Comparison of ENCODE assay signal across 21 mouse cellular contexts in the genomic region with DNA sequence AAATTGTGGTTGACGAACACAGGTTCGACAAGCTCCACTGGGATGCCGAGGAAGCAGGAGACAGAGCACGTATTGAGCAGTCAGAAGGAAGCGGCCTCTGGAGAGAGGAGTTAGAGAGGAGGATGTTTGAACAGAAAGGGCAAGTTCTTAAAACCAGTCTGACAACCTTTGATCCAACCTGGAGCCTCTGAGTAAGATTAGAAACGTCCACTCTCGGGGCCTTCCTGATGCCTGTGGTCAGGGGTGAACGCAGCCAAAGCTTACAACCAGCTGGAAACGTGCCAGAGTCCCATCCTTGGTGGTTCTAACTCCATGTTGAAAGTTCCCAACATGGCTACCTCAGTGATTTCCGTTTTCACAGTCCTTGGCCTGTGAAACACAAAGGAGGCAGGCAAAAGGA.
DNase-seq lines count a peak whose midpoint lies in the region; ATAC-seq and TF ChIP-seq lines count a peak whose summit lies in the region.
"Had no signal": no experiment of that assay in that cellular context is flagged by ENCODE, and none has a peak within 500 bp of the region (broad histone marks: within the 10 kb centered on the region; RNA-seq: fewer than 3 reads in every experiment).

No protein-coding gene starts in this region.

- no peak for TF ChIP-seq EP300 in lung, postnatal 0 days (IDR thresholded peaks at IDR 0.05)
- TF ChIP-seq EP300 in stomach, postnatal 0 days (optimal IDR thresholded peaks at IDR 0.05): no peak

- intact Hi-C loops in gastrocnemius, postnatal 14 days (cut with DNase I; ENCODE audit: low total_unique reads): no loop called here

- H3K36me3 ChIP-seq in lung, postnatal 0 days (ENCODE audit: insufficient read depth, low read length): no peaks in the 10 kb centered on the region
- H3K36me3 ChIP-seq in stomach, postnatal 0 days (ENCODE audit: control insufficient read depth, insufficient read depth, low read length): no peaks in the 10 kb centered on the region
- no peaks in the 10 kb centered on the region for H3K36me3 ChIP-seq in intestine, embryonic 15.5 days
- H3K36me3 ChIP-seq in midbrain, embryonic 10.5 days: no peaks in the 10 kb centered on the region
- H3K36me3 ChIP-seq: heart, embryonic 10.5 days; hindbrain, embryonic 10.5 days had no signal

- H3K27ac ChIP-seq in lung, postnatal 0 days (ENCODE audit: low read length): no peak overlapping the region
- H3K27ac ChIP-seq in stomach, postnatal 0 days (replicated peaks): no peak overlapping the region
- H3K27ac ChIP-seq in intestine, embryonic 15.5 days: no peak overlapping the region
- H3K27ac ChIP-seq in midbrain, embryonic 10.5 days (replicated peaks): no peak overlapping the region
- H3K27ac ChIP-seq: heart, embryonic 10.5 days; hindbrain, embryonic 10.5 days; hindbrain, postnatal 0 days; macrophage had no signal

- no peaks in the 10 kb centered on the region for H3K4me1 ChIP-seq in lung, postnatal 0 days (ENCODE audit: insufficient read depth, low read depth, low read length)
- no peaks in the 10 kb centered on the region for H3K4me1 ChIP-seq in stomach, postnatal 0 days (replicated peaks; ENCODE audit: control insufficient read depth, insufficient read depth)
- no peaks in the 10 kb centered on the region for H3K4me1 ChIP-seq in intestine, embryonic 15.5 days (replicated peaks)
- H3K4me1 ChIP-seq in midbrain, embryonic 10.5 days: no peaks in the 10 kb centered on the region
- H3K4me1 ChIP-seq: hindbrain, embryonic 10.5 days had no signal

- peak; percentile 2 for DNase-seq in kidney, adult 9 months
- DNase-seq in kidney, adult 8-10 months: no peak
- DNase-seq in lung, adult 18-20 months: peak; percentile 52 to 78
- peak; percentile 78 for DNase-seq in lung, postnatal 0 days (ENCODE audit: low spot score)
- peak; percentile 28 for DNase-seq in stomach, postnatal 0 days (ENCODE audit: low spot score)
- DNase-seq in midbrain, embryonic 10.5 days (ENCODE audit: low spot score): no peak
- DNase-seq in gastrocnemius, postnatal 14 days: no peak
- DNase-seq: adrenal gland, postnatal 25 days; B cell, adult 2 months; cerebellum, adult 11 months; cerebellum, postnatal 14 days; gastrocnemius, postnatal 36 days; kidney, adult 11 months; midbrain, embryonic 14.5 days; thymus, adult 2 months had no signal

- no peak for TF ChIP-seq CTCF in lung, postnatal 0 days (IDR thresholded peaks at IDR 0.05)
- TF ChIP-seq CTCF in stomach, postnatal 0 days (IDR thresholded peaks at IDR 0.05; ENCODE audit: low read depth): no peak

- H3K9ac ChIP-seq in lung, postnatal 0 days (replicated peaks; ENCODE audit: low read depth): no peak overlapping the region
- H3K9ac ChIP-seq in stomach, postnatal 0 days (ENCODE audit: low read length): no peak overlapping the region
- H3K9ac ChIP-seq in intestine, embryonic 15.5 days: no peak overlapping the region

- H3K27me3 ChIP-seq in lung, postnatal 0 days (replicated peaks; ENCODE audit: insufficient read depth, low read length): no peaks in the 10 kb centered on the region
- no peaks in the 10 kb centered on the region for H3K27me3 ChIP-seq in stomach, postnatal 0 days (ENCODE audit: control insufficient read depth, insufficient read depth, low read length)
- no peaks in the 10 kb centered on the region for H3K27me3 ChIP-seq in intestine, embryonic 15.5 days (replicated peaks)
- no peaks in the 10 kb centered on the region for H3K27me3 ChIP-seq in midbrain, embryonic 10.5 days (ENCODE audit: low read depth, poor library complexity, severe bottlenecking)

- ATAC-seq in lung, postnatal 0 days: peak; percentile 68
- ATAC-seq in stomach, postnatal 0 days (ENCODE audit: low FRiP score, low TSS enrichment): peak; percentile 77
- no peak for ATAC-seq in intestine, embryonic 15.5 days
- ATAC-seq: hindbrain, postnatal 0 days had no signal

- no peak overlapping the region for H3K4me3 ChIP-seq in lung, postnatal 0 days (ENCODE audit: low read depth, low read length)
- no peak overlapping the region for H3K4me3 ChIP-seq in stomach, postnatal 0 days (ENCODE audit: low read depth, low read length)
- no peak overlapping the region for H3K4me3 ChIP-seq in intestine, embryonic 15.5 days (replicated peaks)
- no peak overlapping the region for H3K4me3 ChIP-seq in midbrain, embryonic 10.5 days
- H3K4me3 ChIP-seq: heart, embryonic 10.5 days; hindbrain, embryonic 10.5 days had no signal

- WGBS in lung, postnatal 0 days: 47% methylated on average over 10 of the region's 10 CpGs
- WGBS in stomach, postnatal 0 days: 46% methylated on average over 10 of the region's 10 CpGs
- 64% methylated on average over 10 of the region's 10 CpGs for WGBS in intestine, embryonic 15.5 days
- WGBS in midbrain, embryonic 10.5 days: 87% methylated on average over 10 of the region's 10 CpGs

- no peak overlapping the region for H3K4me2 ChIP-seq in lung, postnatal 0 days (replicated peaks; ENCODE audit: low read depth, low read length)
- H3K4me2 ChIP-seq in stomach, postnatal 0 days (replicated peaks; ENCODE audit: low read depth): no peak overlapping the region
- no peak overlapping the region for H3K4me2 ChIP-seq in intestine, embryonic 15.5 days (replicated peaks)
- H3K4me2 ChIP-seq: liver, embryonic 11.5 days had no signal

- H3K9me3 ChIP-seq in lung, postnatal 0 days (ENCODE audit: low read length): no peaks in the 10 kb centered on the region
- H3K9me3 ChIP-seq in stomach, postnatal 0 days (ENCODE audit: control insufficient read depth, low read length): no peaks in the 10 kb centered on the region
- no peaks in the 10 kb centered on the region for H3K9me3 ChIP-seq in intestine, embryonic 15.5 days
- H3K9me3 ChIP-seq in midbrain, embryonic 10.5 days (replicated peaks): peaks cover 17% of the 10 kb centered on the region; the same call in 1 of the 2 replicates

Comparison
In these comparisons a context has a peak if more than half of its experiments do, and no peak if none do; other contexts are left out.
1. DNase-seq: peak in kidney, adult 9 months (single experiment), lung, adult 18-20 months (2 of 2), lung, postnatal 0 days (single experiment) and stomach, postnatal 0 days (single experiment); none in kidney, adult 8-10 months (0 of 2), midbrain, embryonic 10.5 days (single experiment) and gastrocnemius, postnatal 14 days (single experiment).